Comparison of ENCODE assay signal across 26 mouse cellular contexts in the genomic region with DNA sequence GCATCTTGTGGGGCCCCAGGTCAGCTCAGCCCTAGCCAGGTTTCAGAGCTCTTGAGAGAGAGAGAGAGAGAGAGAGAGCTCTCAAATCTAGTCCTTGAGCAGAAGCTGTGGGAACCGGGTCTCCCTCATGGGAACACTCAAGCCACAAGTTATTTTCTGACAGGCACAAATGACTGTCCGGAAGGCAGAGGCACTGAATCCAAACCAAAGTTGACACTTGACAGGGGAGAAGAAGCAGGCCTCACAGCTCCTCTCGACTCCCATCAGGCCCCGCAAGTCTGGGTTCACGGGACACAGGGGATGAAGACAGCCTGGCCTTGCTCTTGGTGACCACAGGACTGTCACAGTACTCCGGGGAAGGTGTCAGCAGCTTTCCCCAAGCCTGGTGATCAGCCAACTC. TPM values are rescaled to one million over a fixed set of nuclear protein-coding genes. Genes with fewer than 3 reads are reported as not detected.
DNase-seq lines count a peak whose midpoint lies in the region; ATAC-seq and TF ChIP-seq lines count a peak whose summit lies in the region.
"Had no signal": no experiment of that assay in that cellular context is flagged by ENCODE, and none has a peak within 500 bp of the region (broad histone marks: within the 10 kb centered on the region; RNA-seq: fewer than 3 reads in every experiment).

No protein-coding gene starts in this region.

- 21% methylated on average over 6 of the region's 6 CpGs for WGBS in heart, embryonic 14.5 days
- WGBS in lung, embryonic 14.5 days, result 28% methylated on average over 6 of the region's 6 CpGs
- WGBS in lung, adult 2 months, result 49% methylated on average over 6 of the region's 6 CpGs
- WGBS in lung, postnatal 0 days, result 36% methylated on average over 6 of the region's 6 CpGs

- no peak for TF ChIP-seq CTCF in lung, embryonic 14.5 days (IDR thresholded peaks at IDR 0.05; ENCODE audit: low read depth)
- no peak for TF ChIP-seq CTCF in lung, adult 2 months (IDR thresholded peaks at IDR 0.05; ENCODE audit: insufficient read depth, low read length)
- no peak for TF ChIP-seq CTCF in lung, postnatal 0 days (IDR thresholded peaks at IDR 0.05)

- no peak overlapping the region for H3K4me2 ChIP-seq in heart, embryonic 14.5 days (ENCODE audit: low read length)
- no peak overlapping the region for H3K4me2 ChIP-seq in lung, embryonic 14.5 days
- H3K4me2 ChIP-seq in lung, postnatal 0 days (replicated peaks; ENCODE audit: low read depth, low read length), result no peak overlapping the region
- H3K4me2 ChIP-seq: embryonic facial prominence, embryonic 13.5 days; midbrain, embryonic 15.5 days; neural tube, embryonic 15.5 days had no signal

- H3K27me3 ChIP-seq in heart, embryonic 14.5 days (ENCODE audit: control insufficient read depth, insufficient read depth, low read length), result no peaks in the 10 kb centered on the region
- no peaks in the 10 kb centered on the region for H3K27me3 ChIP-seq in lung, embryonic 14.5 days (ENCODE audit: insufficient read depth, low read length)
- H3K27me3 ChIP-seq in lung, postnatal 0 days (replicated peaks; ENCODE audit: insufficient read depth, low read length), result no peaks in the 10 kb centered on the region
- H3K27me3 ChIP-seq: midbrain, embryonic 15.5 days; neural tube, embryonic 15.5 days had no signal

- no peak overlapping the region for H3K4me3 ChIP-seq in heart, embryonic 14.5 days (ENCODE audit: control insufficient read depth in 1 of 2, insufficient read depth in 1 of 2, low read depth in 1 of 2, low read length in 2 of 2)
- H3K4me3 ChIP-seq in lung, embryonic 14.5 days (ENCODE audit: low read depth, low read length), result no peak overlapping the region
- H3K4me3 ChIP-seq in lung, adult 2 months (replicated peaks; ENCODE audit: extremely low read depth, low read depth, low read length), result no peak overlapping the region
- H3K4me3 ChIP-seq in lung, postnatal 0 days (ENCODE audit: low read depth, low read length), result no peak overlapping the region
- H3K4me3 ChIP-seq: embryonic facial prominence, embryonic 13.5 days; left cerebral cortex, adult 2 months; midbrain, embryonic 15.5 days; neural tube, embryonic 15.5 days had no signal

- TF ChIP-seq EP300 in lung, postnatal 0 days (IDR thresholded peaks at IDR 0.05), result peak; percentile 84

- no peak for ATAC-seq in heart, embryonic 14.5 days (ENCODE audit: insufficient number of reproducible peaks, insufficient read depth, low FRiP score, low read depth)
- peak; percentile 55 for ATAC-seq in lung, embryonic 14.5 days (ENCODE audit: insufficient read depth)
- peak; percentile 59 for ATAC-seq in lung, postnatal 0 days
- ATAC-seq: activated CD4-positive, CD25-positive, alpha-beta regulatory T cell, adult 4 months; forebrain, embryonic 14.5 days; hindbrain, embryonic 16.5 days; midbrain, embryonic 15.5 days had no signal

- TF ChIP-seq POLR2A in lung, adult 2 months (IDR thresholded peaks at IDR 0.05; ENCODE audit: borderline replicate concordance, extremely low read depth, low read depth, low read length), result no peak

- peaks cover 38 to 42% of the 10 kb centered on the region in 2 experiments for H3K4me1 ChIP-seq in heart, embryonic 14.5 days (ENCODE audit: control insufficient read depth in 2 of 2, insufficient read depth in 2 of 2, low read length in 2 of 2)
- H3K4me1 ChIP-seq in lung, embryonic 14.5 days (ENCODE audit: insufficient read depth), result peaks cover 19% of the 10 kb centered on the region
- H3K4me1 ChIP-seq in lung, adult 2 months (ENCODE audit: control insufficient read depth, insufficient read depth, low read length), result peaks cover 7% of the 10 kb centered on the region
- H3K4me1 ChIP-seq in lung, postnatal 0 days (ENCODE audit: insufficient read depth, low read depth, low read length), result peaks cover 11% of the 10 kb centered on the region

- H3K9me3 ChIP-seq in heart, embryonic 14.5 days (ENCODE audit: control insufficient read depth, low read length), result no peaks in the 10 kb centered on the region
- H3K9me3 ChIP-seq in lung, embryonic 14.5 days (ENCODE audit: low read depth, low read length), result no peaks in the 10 kb centered on the region
- H3K9me3 ChIP-seq in lung, postnatal 0 days (ENCODE audit: low read length), result no peaks in the 10 kb centered on the region
- H3K9me3 ChIP-seq: embryonic facial prominence, embryonic 13.5 days; G1E; midbrain, embryonic 15.5 days; neural tube, embryonic 15.5 days had no signal

- H3K27ac ChIP-seq in heart, embryonic 14.5 days (replicated peaks in 1 of 2; ENCODE audit: control insufficient read depth in 1 of 2, insufficient read depth in 1 of 2, low read depth in 2 of 2, low read length in 2 of 2), result peak overlapping the region; percentile 59 to 69
- peak overlapping the region; percentile 66; the same call in 1 of the 2 replicates for H3K27ac ChIP-seq in lung, embryonic 14.5 days (ENCODE audit: low read depth)
- peak overlapping the region; percentile 62; the same call in 1 of the 2 replicates for H3K27ac ChIP-seq in lung, postnatal 0 days (ENCODE audit: low read length)
- H3K27ac ChIP-seq: embryonic facial prominence, embryonic 13.5 days; left cerebral cortex, adult 2 months; midbrain, embryonic 15.5 days; neural tube, embryonic 15.5 days had no signal

- H3K9ac ChIP-seq in heart, embryonic 14.5 days (ENCODE audit: low read length), result no peak overlapping the region
- no peak overlapping the region for H3K9ac ChIP-seq in lung, embryonic 14.5 days
- no peak overlapping the region for H3K9ac ChIP-seq in lung, postnatal 0 days (replicated peaks; ENCODE audit: low read depth)
- H3K9ac ChIP-seq: embryonic facial prominence, embryonic 13.5 days; midbrain, embryonic 15.5 days; neural tube, embryonic 15.5 days had no signal

- intact Hi-C loops in heart, postnatal 10 days (cut with DNase I), result no loop called here

- no peak for DNase-seq in heart, postnatal 10 days
- peak; percentile 89 for DNase-seq in lung, embryonic 14.5 days
- no peak for DNase-seq in lung, adult 2 months
- DNase-seq in lung, postnatal 0 days (ENCODE audit: low spot score), result peak; percentile 92
- DNase-seq in B cell, adult 2 months, result no peak
- no peak for DNase-seq in right cerebral cortex, postnatal 25 days
- DNase-seq: adrenal gland, postnatal 14 days; cerebellum, adult 9-11 months; gastrocnemius, postnatal 25 days; kidney, adult 18-20 months; kidney, postnatal 25 days; layer of hippocampus, adult 9-11 months; left cerebral cortex, postnatal 4 days; liver; thymus, adult 2 months had no signal

- H3K36me3 ChIP-seq in heart, embryonic 14.5 days (ENCODE audit: control insufficient read depth, insufficient read depth, low read length), result no peaks in the 10 kb centered on the region
- no peaks in the 10 kb centered on the region for H3K36me3 ChIP-seq in lung, embryonic 14.5 days (ENCODE audit: insufficient read depth)
- no peaks in the 10 kb centered on the region for H3K36me3 ChIP-seq in lung, postnatal 0 days (ENCODE audit: insufficient read depth, low read length)
- H3K36me3 ChIP-seq: embryonic facial prominence, embryonic 13.5 days; G1E; midbrain, embryonic 15.5 days; neural tube, embryonic 15.5 days had no signal

RNA-seq across cellular contexts. Expression of a gene that starts 3.0 kb away (rescaled TPM):
- 19.5 and 21.7 TPM in 2 replicates for polyA plus RNA-seq in heart, embryonic 14.5 days (2014; fragmentation: Nextera tagmentation; extraction: Ambion mirVana)
- 10 to 100 TPM; 43.3 to 44.7 TPM for total RNA-seq in heart, postnatal 10 days (2021)
- 44.1 and 47.5 TPM in 2 replicates for polyA plus RNA-seq in lung, embryonic 14.5 days (2014; fragmentation: Nextera tagmentation; extraction: Ambion mirVana)
- polyA plus RNA-seq in lung, adult 2 months (2012; rRNA removed), result 69.1 and 76.2 TPM in 2 replicates
- polyA plus RNA-seq in lung, postnatal 0 days (2015; fragmentation: Nextera tagmentation; extraction: Ambion mirVana), result 30.4 and 36.0 TPM in 2 replicates
- total RNA-seq: G1E; megakaryocyte-erythroid progenitor cell, adult 5-6 weeks had no signal
- polyA plus RNA-seq: activated CD4-positive, CD25-positive, alpha-beta regulatory T cell, adult 4 months had no signal

RNA-seq across cellular contexts. Expression of a gene that starts 31.5 kb away (rescaled TPM):
- polyA plus RNA-seq in heart, embryonic 14.5 days (2014; fragmentation: Nextera tagmentation; extraction: Ambion mirVana), result 0.12 and 0.15 TPM in 2 replicates
- total RNA-seq in heart, postnatal 10 days (2021), result under 1 TPM; 0.25 to 0.41 TPM
- 0.08 TPM in 2 replicates for polyA plus RNA-seq in lung, embryonic 14.5 days (2014; fragmentation: Nextera tagmentation; extraction: Ambion mirVana)
- 0.15 and 0.24 TPM in 2 replicates for polyA plus RNA-seq in lung, adult 2 months (2012; rRNA removed)
- polyA plus RNA-seq in lung, postnatal 0 days (2015; fragmentation: Nextera tagmentation; extraction: Ambion mirVana), result 0.37 TPM in 2 replicates
- total RNA-seq: adrenal gland, postnatal 14 days; G1E; gastrocnemius, postnatal 25 days; left cerebral cortex, adult 2 months; megakaryocyte-erythroid progenitor cell, adult 5-6 weeks had no signal
- polyA plus RNA-seq: activated CD4-positive, CD25-positive, alpha-beta regulatory T cell, adult 4 months; forebrain, embryonic 14.5 days; G1E; stomach, embryonic 14.5 days had no signal

Comparison
In these comparisons a context has a peak if more than half of its experiments do, and no peak if none do; other contexts are left out.
1. DNase-seq: peak in lung, embryonic 14.5 days (single experiment) and lung, postnatal 0 days (single experiment); none in heart, postnatal 10 days (0 of 2), lung, adult 2 months (single experiment), B cell, adult 2 months (0 of 2) and right cerebral cortex, postnatal 25 days (single experiment).
2. Peak in every context shown above with its lines, with median percentiles within 50 percentile points of each other: H3K27ac ChIP-seq.